12 mouse cellular contexts compared by ENCODE assay signal in the genomic region with DNA sequence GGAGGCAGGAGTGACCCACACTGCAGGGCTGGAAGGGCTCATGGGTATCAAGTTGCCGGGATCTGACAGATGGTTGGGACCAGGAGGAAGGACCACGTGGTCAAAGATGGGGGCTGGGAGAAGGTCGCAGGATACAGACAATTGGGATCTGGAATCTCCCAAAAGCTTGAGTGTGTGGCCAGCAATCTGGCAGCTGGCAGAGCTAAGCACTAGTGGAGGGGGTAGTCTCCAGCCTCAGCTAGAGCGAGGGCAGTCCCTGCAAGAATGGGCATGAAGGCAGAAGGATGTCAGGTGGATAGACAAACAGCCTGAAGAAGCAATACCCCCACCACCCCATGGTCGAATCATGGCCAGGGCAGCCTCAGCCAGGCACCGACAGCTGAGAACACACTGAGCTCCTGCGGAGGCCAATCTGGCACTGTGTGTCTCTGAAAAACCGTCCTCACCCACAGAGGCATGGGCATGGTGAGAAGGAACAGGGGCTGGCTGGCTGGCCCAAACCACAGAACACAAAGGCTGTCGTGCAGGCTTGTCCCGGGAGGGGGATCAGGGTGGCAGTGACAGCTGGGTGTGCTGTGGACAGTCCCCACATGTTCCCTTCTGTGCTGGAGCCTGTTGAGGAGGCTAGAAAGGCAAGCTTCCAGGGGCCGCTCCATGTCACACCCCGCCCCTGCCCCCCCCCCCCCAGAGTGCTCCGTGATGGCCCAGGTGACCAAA. TPM values are rescaled to one million over a fixed set of nuclear protein-coding genes. Genes with fewer than 3 reads are reported as not detected.
A peak's percentile ranks its signal among the peaks of the same experiment; 100 is the strongest.
DNase-seq lines count a peak whose midpoint lies in the region; ATAC-seq and TF ChIP-seq lines count a peak whose summit lies in the region.
"Had no signal": no experiment of that assay in that cellular context is flagged by ENCODE, and none has a peak within 500 bp of the region (broad histone marks: within the 10 kb centered on the region; RNA-seq: fewer than 3 reads in every experiment).

No protein-coding gene starts in this region.

- DNase-seq in forebrain, postnatal 0 days = no peak
- DNase-seq in forebrain, embryonic 11.5 days (ENCODE audit: low spot score) = no peak
- no peak for DNase-seq in midbrain, embryonic 10.5 days (ENCODE audit: low spot score)
- peak; percentile 27 for DNase-seq in hindbrain, embryonic 10.5 days (ENCODE audit: low spot score)
- DNase-seq in retina, embryonic 14.5 days (ENCODE audit: low spot score) = peak; percentile 42
- no peak for DNase-seq in layer of hippocampus, postnatal 36 days
- DNase-seq: adrenal gland, postnatal 14 days; kidney, adult 9 months; lung, embryonic 14.5 days had no signal

- H3K9me3 ChIP-seq in forebrain, postnatal 0 days (ENCODE audit: low read length) = no peaks in the 10 kb centered on the region
- no peaks in the 10 kb centered on the region for H3K9me3 ChIP-seq in forebrain, embryonic 11.5 days (ENCODE audit: control insufficient read depth, low read length)
- H3K9me3 ChIP-seq in midbrain, embryonic 10.5 days (replicated peaks) = no peaks in the 10 kb centered on the region
- H3K9me3 ChIP-seq in midbrain, embryonic 16.5 days (replicated peaks; ENCODE audit: control insufficient read depth, low read length, poor library complexity, severe bottlenecking) = no peaks in the 10 kb centered on the region
- no peaks in the 10 kb centered on the region for H3K9me3 ChIP-seq in hindbrain, embryonic 10.5 days

- H3K4me2 ChIP-seq in forebrain, postnatal 0 days (ENCODE audit: low read depth) = no peak overlapping the region
- H3K4me2 ChIP-seq in forebrain, embryonic 11.5 days (ENCODE audit: low read depth, low read length, severe bottlenecking) = no peak overlapping the region
- H3K4me2 ChIP-seq in midbrain, embryonic 16.5 days (ENCODE audit: low read length) = no peak overlapping the region
- H3K4me2 ChIP-seq: heart, embryonic 11.5 days; lung, embryonic 14.5 days had no signal

- no peak for TF ChIP-seq CTCF in forebrain, postnatal 0 days (IDR thresholded peaks at IDR 0.05; ENCODE audit: low read depth)

- no peak overlapping the region for H3K9ac ChIP-seq in forebrain, postnatal 0 days
- no peak overlapping the region for H3K9ac ChIP-seq in forebrain, embryonic 11.5 days (ENCODE audit: low read length)
- H3K9ac ChIP-seq in midbrain, embryonic 16.5 days (ENCODE audit: low read depth, low read length) = no peak overlapping the region
- H3K9ac ChIP-seq: lung, embryonic 14.5 days had no signal

- no peaks in the 10 kb centered on the region for H3K4me1 ChIP-seq in forebrain, postnatal 0 days (ENCODE audit: insufficient read depth)
- H3K4me1 ChIP-seq in forebrain, embryonic 11.5 days (replicated peaks; ENCODE audit: control insufficient read depth, insufficient read depth, low read length) = no peaks in the 10 kb centered on the region
- H3K4me1 ChIP-seq in midbrain, embryonic 10.5 days = peaks cover 17% of the 10 kb centered on the region
- no peaks in the 10 kb centered on the region for H3K4me1 ChIP-seq in midbrain, embryonic 16.5 days (ENCODE audit: control insufficient read depth, insufficient read depth, low read length)
- peaks cover 33% of the 10 kb centered on the region for H3K4me1 ChIP-seq in hindbrain, embryonic 10.5 days (replicated peaks)

- H3K4me3 ChIP-seq in forebrain, postnatal 0 days (ENCODE audit: low read depth, low read length) = no peak overlapping the region
- H3K4me3 ChIP-seq in forebrain, embryonic 11.5 days (ENCODE audit: low read depth, low read length) = no peak overlapping the region
- no peak overlapping the region for H3K4me3 ChIP-seq in midbrain, embryonic 10.5 days
- H3K4me3 ChIP-seq in midbrain, embryonic 16.5 days (ENCODE audit: low read depth, low read length) = no peak overlapping the region
- no peak overlapping the region for H3K4me3 ChIP-seq in hindbrain, embryonic 10.5 days

- no peaks in the 10 kb centered on the region for H3K36me3 ChIP-seq in forebrain, postnatal 0 days (ENCODE audit: insufficient read depth)
- no peaks in the 10 kb centered on the region for H3K36me3 ChIP-seq in forebrain, embryonic 11.5 days (ENCODE audit: control insufficient read depth, insufficient read depth, low read length)
- H3K36me3 ChIP-seq in midbrain, embryonic 10.5 days = no peaks in the 10 kb centered on the region
- H3K36me3 ChIP-seq in midbrain, embryonic 16.5 days (ENCODE audit: control insufficient read depth, insufficient read depth, low read length) = no peaks in the 10 kb centered on the region
- no peaks in the 10 kb centered on the region for H3K36me3 ChIP-seq in hindbrain, embryonic 10.5 days

- H3K27me3 ChIP-seq in forebrain, postnatal 0 days (ENCODE audit: insufficient read depth, low read length) = no peaks in the 10 kb centered on the region
- H3K27me3 ChIP-seq in forebrain, embryonic 11.5 days (ENCODE audit: control insufficient read depth, insufficient read depth, low read length) = no peaks in the 10 kb centered on the region
- H3K27me3 ChIP-seq in midbrain, embryonic 10.5 days (ENCODE audit: low read depth, poor library complexity, severe bottlenecking) = no peaks in the 10 kb centered on the region
- H3K27me3 ChIP-seq in midbrain, embryonic 16.5 days (ENCODE audit: control insufficient read depth, insufficient read depth, low read depth, low read length) = no peaks in the 10 kb centered on the region
- H3K27me3 ChIP-seq in hindbrain, embryonic 10.5 days (ENCODE audit: insufficient read depth, poor library complexity, severe bottlenecking) = 0 out of 2 replicates have a peak, but pooled peaks cover 10% of the 10 kb centered on the region

- no peak overlapping the region for H3K27ac ChIP-seq in forebrain, postnatal 0 days (ENCODE audit: low read depth, low read length)
- H3K27ac ChIP-seq in forebrain, embryonic 11.5 days (ENCODE audit: low read depth, low read length) = no peak overlapping the region
- peak overlapping the region; percentile 71 for H3K27ac ChIP-seq in midbrain, embryonic 10.5 days (replicated peaks)
- H3K27ac ChIP-seq in midbrain, embryonic 16.5 days (ENCODE audit: low read length) = no peak overlapping the region
- H3K27ac ChIP-seq in hindbrain, embryonic 10.5 days = peak overlapping the region; percentile 78

- ATAC-seq in forebrain, postnatal 0 days = peak; percentile 36; the same call in 1 of the 2 replicates
- ATAC-seq in forebrain, embryonic 11.5 days (replicated peaks; ENCODE audit: low FRiP score) = no peak
- no peak for ATAC-seq in midbrain, embryonic 16.5 days
- no peak for ATAC-seq in inflammation-experienced regulatory T-cells, adult 6 months

- 68% methylated on average over 13 of the region's 13 CpGs for WGBS in forebrain, postnatal 0 days
- 78% methylated on average over 13 of the region's 13 CpGs for WGBS in forebrain, embryonic 11.5 days
- WGBS in midbrain, embryonic 10.5 days = 75% methylated on average over 13 of the region's 13 CpGs
- WGBS in midbrain, embryonic 16.5 days = 62% methylated on average over 13 of the region's 13 CpGs
- 74% methylated on average over 13 of the region's 13 CpGs for WGBS in hindbrain, embryonic 10.5 days

RNA-seq across cellular contexts. Expression of gene Fam213b, which starts 11.9 kb away (rescaled TPM):
- total RNA-seq in forebrain, postnatal 0 days (2014; rRNA removed) = 30.8 and 41.2 TPM in 2 replicates
- 59.7 and 62.1 TPM in 2 replicates for polyA plus RNA-seq in forebrain, postnatal 0 days (2015; fragmentation: Nextera tagmentation; extraction: Ambion mirVana)
- 29.4 and 32.0 TPM in 2 replicates for polyA plus RNA-seq in forebrain, embryonic 11.5 days (2014; fragmentation: Nextera tagmentation; extraction: Ambion mirVana)
- polyA plus RNA-seq in midbrain, embryonic 10.5 days (2016; fragmentation: Nextera tagmentation; extraction: Ambion mirVana) = 45.9 and 46.8 TPM in 2 replicates
- polyA plus RNA-seq in midbrain, embryonic 16.5 days (2015; fragmentation: Nextera tagmentation; extraction: Ambion mirVana) = 59.3 and 64.5 TPM in 2 replicates
- polyA plus RNA-seq in hindbrain, embryonic 10.5 days (2016; fragmentation: Nextera tagmentation; extraction: Ambion mirVana) = 47.4 and 51.5 TPM in 2 replicates
- 10 to 100 TPM in 2 of 3 experiments, 1 to 10 TPM in 1; 2.8 to 17.4 (median 15.1) TPM for polyA plus RNA-seq in inflammation-experienced regulatory T-cells, adult 6 months (2017; shearing (Covaris generic))
- 10 to 100 TPM; 40.4 to 45.9 TPM for total RNA-seq in layer of hippocampus, postnatal 36 days (2021)

RNA-seq across cellular contexts. Expression of gene Mmel1, which starts 17.6 kb away (rescaled TPM):
- total RNA-seq in forebrain, postnatal 0 days (2014; rRNA removed) = 0.43 and 1.5 TPM in 2 replicates
- 0.39 and 0.74 TPM in 2 replicates for polyA plus RNA-seq in forebrain, postnatal 0 days (2015; fragmentation: Nextera tagmentation; extraction: Ambion mirVana)
- polyA plus RNA-seq in forebrain, embryonic 11.5 days (2014; fragmentation: Nextera tagmentation; extraction: Ambion mirVana) = 0.21 TPM in 1 of 2 replicates, not detected in the other
- polyA plus RNA-seq in midbrain, embryonic 10.5 days (2016; fragmentation: Nextera tagmentation; extraction: Ambion mirVana) = 0.20 and 0.35 TPM in 2 replicates
- polyA plus RNA-seq in midbrain, embryonic 16.5 days (2015; fragmentation: Nextera tagmentation; extraction: Ambion mirVana) = 0.31 and 0.98 TPM in 2 replicates
- 0.31 and 0.68 TPM in 2 replicates for polyA plus RNA-seq in hindbrain, embryonic 10.5 days (2016; fragmentation: Nextera tagmentation; extraction: Ambion mirVana)
- not detected for polyA plus RNA-seq in inflammation-experienced regulatory T-cells, adult 6 months (2017; shearing (Covaris generic))
- under 1 TPM; 0.15 to 0.40 TPM for total RNA-seq in layer of hippocampus, postnatal 36 days (2021)

RNA-seq across cellular contexts. Expression of gene Tnfrsf14, which starts 41.3 kb away (rescaled TPM):
- total RNA-seq in forebrain, postnatal 0 days (2014; rRNA removed) = 2.6 TPM in 1 of 2 replicates, not detected in the other
- polyA plus RNA-seq in forebrain, postnatal 0 days (2015; fragmentation: Nextera tagmentation; extraction: Ambion mirVana) = not detected in 2 replicates
- polyA plus RNA-seq in forebrain, embryonic 11.5 days (2014; fragmentation: Nextera tagmentation; extraction: Ambion mirVana) = 0.61 and 1.4 TPM in 2 replicates
- 0.67 and 0.99 TPM in 2 replicates for polyA plus RNA-seq in midbrain, embryonic 10.5 days (2016; fragmentation: Nextera tagmentation; extraction: Ambion mirVana)
- polyA plus RNA-seq in midbrain, embryonic 16.5 days (2015; fragmentation: Nextera tagmentation; extraction: Ambion mirVana) = 0.42 TPM in 1 of 2 replicates, not detected in the other
- polyA plus RNA-seq in hindbrain, embryonic 10.5 days (2016; fragmentation: Nextera tagmentation; extraction: Ambion mirVana) = 0.43 and 0.87 TPM in 2 replicates
- polyA plus RNA-seq in inflammation-experienced regulatory T-cells, adult 6 months (2017; shearing (Covaris generic)) = 100 to 1,000 TPM in 2 of 3 experiments, 10 to 100 TPM in 1; 10.2 to 157 (median 117) TPM
- total RNA-seq in layer of hippocampus, postnatal 36 days (2021) = 1 to 10 TPM in 1 of 2 experiments, under 1 TPM in 1; 0.60 to 1.1 TPM

RNA-seq across cellular contexts. Expression of gene Ttc34, which starts 49.8 kb away (rescaled TPM):
- 3.6 and 3.7 TPM in 2 replicates for total RNA-seq in forebrain, postnatal 0 days (2014; rRNA removed)
- polyA plus RNA-seq in forebrain, postnatal 0 days (2015; fragmentation: Nextera tagmentation; extraction: Ambion mirVana) = 4.1 TPM in 2 replicates
- polyA plus RNA-seq in forebrain, embryonic 11.5 days (2014; fragmentation: Nextera tagmentation; extraction: Ambion mirVana) = 0.11 and 0.20 TPM in 2 replicates
- 0.22 and 0.57 TPM in 2 replicates for polyA plus RNA-seq in midbrain, embryonic 10.5 days (2016; fragmentation: Nextera tagmentation; extraction: Ambion mirVana)
- 1.5 and 2.9 TPM in 2 replicates for polyA plus RNA-seq in midbrain, embryonic 16.5 days (2015; fragmentation: Nextera tagmentation; extraction: Ambion mirVana)
- 0.65 and 0.68 TPM in 2 replicates for polyA plus RNA-seq in hindbrain, embryonic 10.5 days (2016; fragmentation: Nextera tagmentation; extraction: Ambion mirVana)
- not detected for polyA plus RNA-seq in inflammation-experienced regulatory T-cells, adult 6 months (2017; shearing (Covaris generic))
- 1 to 10 TPM; 2.1 to 2.7 TPM for total RNA-seq in layer of hippocampus, postnatal 36 days (2021)

Comparison
In these comparisons a context has a peak if more than half of its experiments do, and no peak if none do; other contexts are left out.
1. H3K27ac ChIP-seq: peak in midbrain, embryonic 10.5 days (single experiment) and hindbrain, embryonic 10.5 days (single experiment); none in forebrain, postnatal 0 days (single experiment), forebrain, embryonic 11.5 days (single experiment) and midbrain, embryonic 16.5 days (single experiment).
2. DNase-seq: peak in hindbrain, embryonic 10.5 days (single experiment) and retina, embryonic 14.5 days (single experiment); none in forebrain, postnatal 0 days (single experiment), forebrain, embryonic 11.5 days (single experiment), midbrain, embryonic 10.5 days (single experiment) and layer of hippocampus, postnatal 36 days (0 of 2).